Mouse (Mus musculus) embryonic facial prominence, embryonic 10.5 days (tissue): Measurements from ENCODE around the gene Suds3. TPM values are rescaled to one million over a fixed set of nuclear protein-coding genes. Genes with fewer than 3 reads are reported as not detected.

Experiments used
- DNase-seq: peaks from one replicate; pipeline ENCODE4 v3.0.0-alpha.2; 2017; ENCODE audit warnings: low spot score
- H3K27ac ChIP-seq: fragments of 300-500 bp; sonication (generic); replicated peaks from 2 replicates; pipeline ENCODE4 v1.5.1; 2016; ENCODE audit warnings: mild to moderate bottlenecking
- H3K27me3 ChIP-seq: fragments of 300-500 bp; sonication (generic); replicated peaks from 2 replicates; pipeline ENCODE4 v1.6.1; 2016; ENCODE audit warnings: low read depth, mild to moderate bottlenecking; ENCODE audit not compliant: poor library complexity, severe bottlenecking
- H3K36me3 ChIP-seq: fragments of 300-500 bp; sonication (generic); replicated peaks from 2 replicates; pipeline ENCODE4 v1.6.1; 2016; ENCODE audit warnings: mild to moderate bottlenecking, moderate library complexity
- H3K4me1 ChIP-seq: fragments of 300-500 bp; sonication (generic); 2 replicates; pipeline ENCODE4 v1.6.1; 2016
- H3K4me3 ChIP-seq: fragments of 300-500 bp; sonication (generic); 2 replicates; pipeline ENCODE4 v1.5.1; 2016; ENCODE audit warnings: mild to moderate bottlenecking, moderate library complexity
- H3K9me3 ChIP-seq: fragments of 300-500 bp; sonication (generic); 2 replicates; pipeline ENCODE4 v1.6.1; 2016; ENCODE audit warnings: mild to moderate bottlenecking
- WGBS: fragments of 180-500 bp; shearing (Covaris S2); methylation state at CpG from one replicate; pipeline ENCODE4 v1.1.7; 2016; 5-methylcytosine and 5-hydroxymethylcytosine counted together
- polyA plus RNA-seq: library from polyadenylated mRNA; unstranded; fragments of >200 nt; fragmentation: Nextera tagmentation; extraction: Ambion mirVana; gene quantifications from 2 replicates; pipeline ENCODE4 v1.2.1, GENCODE M21; 2016

Gene Suds3
- polyA plus RNA-seq, 1 experiment from 2014 or later = 76.4 TPM

DNA sequence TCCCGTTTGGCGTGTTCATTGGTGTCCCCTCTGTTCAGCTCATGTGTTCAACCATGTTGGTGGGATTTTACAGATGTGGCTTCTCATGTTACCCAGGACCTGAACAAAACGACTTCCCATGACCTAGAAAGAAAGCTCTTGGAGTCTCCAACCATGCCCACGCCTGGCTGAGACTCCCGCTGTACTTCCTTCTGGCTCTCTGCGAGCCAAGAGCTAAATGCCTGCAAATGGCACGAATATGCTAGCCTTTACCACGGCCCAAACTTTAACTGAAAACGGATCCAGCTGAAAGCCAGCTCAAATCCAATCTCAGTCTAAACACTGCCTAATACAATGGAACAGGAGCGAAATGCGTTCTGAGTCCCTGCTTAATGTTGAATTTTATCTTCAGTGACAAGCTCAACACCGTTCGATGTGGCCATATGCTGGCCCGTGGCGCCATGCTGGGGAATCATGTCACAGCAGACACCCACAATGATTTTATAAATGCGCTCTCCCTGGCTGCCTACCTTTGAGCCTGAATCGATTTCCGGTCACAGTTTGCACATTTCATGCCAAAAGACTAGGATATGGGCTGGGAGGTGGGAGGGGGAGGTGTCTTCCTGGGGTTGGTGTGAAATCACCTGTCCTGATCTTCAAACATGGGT is 55.3 kb downstream of the Suds3 start:
- Histone ChIP-seq H3K36me3 (no peaks in the 10 kb centered on the region), H3K27me3 (no peaks in the 10 kb centered on the region), H3K4me1 (no peaks in the 10 kb centered on the region), H3K4me3 (no peak overlapping the region), H3K27ac (no peak overlapping the region), H3K9me3 (no peaks in the 10 kb centered on the region)
- 80% methylated on average over 18 of the region's 18 CpGs for WGBS
- DNase-seq = no peak

DNA sequence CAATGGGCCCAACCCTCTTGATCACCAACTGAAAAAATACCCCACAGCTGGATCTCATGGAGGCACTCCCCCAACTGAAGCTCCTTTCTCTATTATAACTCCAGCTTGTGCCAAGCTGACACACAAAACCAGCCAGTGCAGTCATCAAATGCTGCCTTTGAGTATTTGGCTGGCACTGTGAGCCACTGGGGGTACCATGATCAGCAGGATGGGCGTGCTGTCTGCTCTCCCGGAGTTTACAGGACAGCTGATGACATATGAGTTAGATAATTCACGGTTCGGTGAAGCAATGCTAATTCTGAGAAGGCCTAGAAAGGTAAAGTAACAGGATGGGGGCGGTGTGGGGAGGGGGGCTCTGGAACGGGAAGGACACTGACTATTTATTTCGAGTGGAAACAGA is 66.0 kb downstream of the Suds3 start:
- no peak for DNase-seq
- no peaks in the 10 kb centered on the region for H3K27me3 ChIP-seq
- H3K4me1 ChIP-seq = peaks cover 17% of the 10 kb centered on the region
- no peaks in the 10 kb centered on the region for H3K9me3 ChIP-seq
- 91% methylated on average over 7 of the region's 7 CpGs for WGBS
- no peak overlapping the region for H3K27ac ChIP-seq
- H3K36me3 ChIP-seq = no peaks in the 10 kb centered on the region
- no peak overlapping the region for H3K4me3 ChIP-seq

DNA sequence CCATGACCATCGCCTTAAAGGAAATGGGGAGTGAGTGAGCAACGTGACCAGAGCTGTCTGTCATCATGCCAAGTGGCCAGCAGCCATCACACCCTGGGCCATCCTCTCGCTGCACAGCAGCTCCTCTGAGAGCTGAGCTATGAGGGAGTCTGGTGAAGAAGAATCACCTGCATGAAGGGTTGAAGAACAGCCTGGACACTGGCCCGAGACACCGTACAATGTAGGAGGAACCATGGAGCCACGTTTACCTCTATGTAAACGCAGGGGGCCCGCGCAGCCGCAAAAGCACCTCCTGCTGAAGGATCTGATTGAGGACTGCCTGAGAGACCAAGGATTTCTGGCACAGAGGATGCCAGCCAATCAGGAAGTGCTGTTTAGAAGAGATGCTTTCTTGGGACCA is 70.8 kb downstream of the Suds3 start:
- Histone ChIP-seq H3K27ac (no peak overlapping the region), H3K36me3 (no peaks in the 10 kb centered on the region), H3K4me1 (peaks cover 3% of the 10 kb centered on the region; the same call in 1 of the 2 replicates), H3K27me3 (no peaks in the 10 kb centered on the region), H3K4me3 (no peak overlapping the region), H3K9me3 (no peaks in the 10 kb centered on the region)
- DNase-seq = no peak
- 78% methylated on average over 10 of the region's 10 CpGs for WGBS

DNA sequence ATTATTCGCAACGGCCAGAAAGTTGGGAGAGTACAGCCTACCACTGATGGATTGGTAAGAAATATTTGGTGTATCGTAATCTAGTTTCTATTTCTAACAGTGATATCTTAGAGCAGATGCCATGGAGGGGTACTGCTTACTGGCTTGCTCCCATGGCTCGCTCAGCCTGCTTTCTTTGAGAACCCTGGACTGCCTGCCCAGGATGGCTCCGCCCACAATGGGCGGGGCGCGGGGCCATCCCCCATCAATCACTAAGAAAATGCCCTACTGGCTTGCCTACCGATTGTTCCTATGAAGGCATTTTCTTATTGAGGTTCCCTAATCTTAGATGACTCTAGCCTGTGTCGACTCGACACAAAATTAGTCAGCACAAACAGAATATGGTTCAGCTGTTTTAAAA is 73.3 kb downstream of the Suds3 start:
- H3K27me3 ChIP-seq = no peaks in the 10 kb centered on the region
- no peaks in the 10 kb centered on the region for H3K36me3 ChIP-seq
- H3K9me3 ChIP-seq = no peaks in the 10 kb centered on the region
- H3K27ac ChIP-seq = no peak overlapping the region
- H3K4me1 ChIP-seq = peaks cover 3% of the 10 kb centered on the region; the same call in 1 of the 2 replicates
- H3K4me3 ChIP-seq = no peak overlapping the region
- 71% methylated on average over 11 of the region's 11 CpGs for WGBS
- no peak for DNase-seq

Other genes with a start within 250 kb of the Suds3 start
- gene Taok3, start 4.0 kb upstream of the Suds3 start, polyA plus RNA-seq = 8.1 TPM in 2 replicates
- gene Pebp1, start 171.5 kb upstream of the Suds3 start, polyA plus RNA-seq = 895 and 919 TPM in 2 replicates
- gene Vsig10, start 203.0 kb upstream of the Suds3 start, polyA plus RNA-seq = 3.4 and 4.0 TPM in 2 replicates
- 42.0 and 47.3 TPM in 2 replicates for gene Wsb2, start 241.2 kb upstream of the Suds3 start, polyA plus RNA-seq